Mouse (Mus musculus) midbrain, embryonic 15.5 days (tissue): Measurements from ENCODE around the gene Tle6. TPM values are rescaled to one million over a fixed set of nuclear protein-coding genes. Genes with fewer than 3 reads are reported as not detected.
"Not testable (repeated sequence)": the region's sequence is repeated elsewhere in the genome, so short reads cannot be mapped to it uniquely, and the experiment has no call there.

Source experiments
- ATAC-seq: fragments of 200-750 bp; cut with Nextera tagmentation; replicated peaks from 2 replicates; pipeline ENCODE4 v1.8.0; 2017; ENCODE audit warnings: moderate TSS enrichment
- H3K27ac ChIP-seq: fragments of 300-500 bp; sonication (generic); 2 replicates; pipeline ENCODE4 v1.5.1; 2015; ENCODE audit warnings: mild to moderate bottlenecking, inconsistent platforms
- H3K27me3 ChIP-seq: fragments of 300-500 bp; sonication (generic); replicated peaks from 2 replicates; pipeline ENCODE4 v1.6.1; 2015; ENCODE audit warnings: inconsistent platforms
- H3K36me3 ChIP-seq: fragments of 300-500 bp; sonication (generic); replicated peaks from 2 replicates; pipeline ENCODE4 v1.6.1; 2015; ENCODE audit warnings: inconsistent platforms
- H3K4me1 ChIP-seq: fragments of 300-500 bp; sonication (generic); 2 replicates; pipeline ENCODE4 v1.6.1; 2015; ENCODE audit warnings: inconsistent platforms
- H3K4me2 ChIP-seq: fragments of 300-500 bp; sonication (generic); 2 replicates; pipeline ENCODE4 v1.6.1; 2015; ENCODE audit warnings: inconsistent platforms, mild to moderate bottlenecking, moderate library complexity
- H3K4me3 ChIP-seq: fragments of 300-500 bp; sonication (generic); 2 replicates; pipeline ENCODE4 v1.5.1; 2015; ENCODE audit warnings: mild to moderate bottlenecking, inconsistent platforms
- H3K9ac ChIP-seq: fragments of 300-500 bp; sonication (generic); 2 replicates; pipeline ENCODE4 v1.6.1; 2015; ENCODE audit warnings: mild to moderate bottlenecking, inconsistent platforms
- H3K9me3 ChIP-seq: fragments of 300-500 bp; sonication (generic); 2 replicates; pipeline ENCODE4 v1.6.1; 2016; ENCODE audit warnings: inconsistent platforms
- WGBS: fragments of 180-500 bp; shearing (Covaris S2); methylation state at CpG from one replicate; pipeline ENCODE4 v1.1.7; 2015; ENCODE audit warnings: mixed read lengths; 5-methylcytosine and 5-hydroxymethylcytosine counted together
- polyA plus RNA-seq: library from polyadenylated mRNA; unstranded; fragments of >200 nt; fragmentation: Nextera tagmentation; extraction: Ambion mirVana; gene quantifications from 2 replicates; pipeline ENCODE4 v1.2.1, GENCODE M21; 2015

Gene Tle6
- polyA plus RNA-seq: 6.7 and 8.0 TPM in 2 replicates

DNA sequence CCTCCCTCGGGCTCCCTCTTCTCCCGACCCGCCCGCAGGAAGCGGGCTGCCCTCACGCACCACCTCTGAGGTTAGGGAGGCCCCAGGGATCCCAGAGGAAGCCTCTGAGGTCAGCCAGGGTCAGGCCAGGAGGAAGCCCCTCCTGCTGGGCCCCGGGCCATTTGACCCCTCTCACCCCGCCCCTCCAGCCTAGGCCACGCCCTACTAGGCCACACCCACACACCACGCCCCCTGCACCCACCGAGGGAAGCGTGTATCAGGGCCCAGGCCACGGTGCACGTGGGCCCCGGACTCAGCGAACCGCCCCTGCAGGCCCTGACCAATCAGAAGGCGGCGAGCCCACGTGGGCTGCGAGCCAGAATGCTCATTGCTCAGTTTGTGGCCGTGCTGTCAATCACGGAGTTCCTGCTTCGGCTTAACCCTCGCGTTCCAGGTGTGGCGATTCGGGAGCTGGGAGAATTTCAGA, at the start of gene Tle6:
Tle6 (minus strand) TSS at position 336 of the 466 bp plus-strand sequence.
- H3K4me1 ChIP-seq: peaks cover 63% of the 10 kb centered on the region
- under 1% methylated on average over 28 of the region's 28 CpGs for WGBS
- peaks cover 23% of the 10 kb centered on the region; the same call in 1 of the 2 replicates for H3K27me3 ChIP-seq
- H3K9ac ChIP-seq: no peak within 1 kb of the TSS
- peak within 1 kb of the TSS; percentile 31 for H3K4me3 ChIP-seq
- H3K36me3 ChIP-seq: no peaks in the 10 kb centered on the region
- H3K9me3 ChIP-seq: no peaks in the 10 kb centered on the region
- H3K27ac ChIP-seq: no peak within 1 kb of the TSS
- peak within 1 kb of the TSS; percentile 62 for H3K4me2 ChIP-seq
- peak; percentile 80 for ATAC-seq

DNA sequence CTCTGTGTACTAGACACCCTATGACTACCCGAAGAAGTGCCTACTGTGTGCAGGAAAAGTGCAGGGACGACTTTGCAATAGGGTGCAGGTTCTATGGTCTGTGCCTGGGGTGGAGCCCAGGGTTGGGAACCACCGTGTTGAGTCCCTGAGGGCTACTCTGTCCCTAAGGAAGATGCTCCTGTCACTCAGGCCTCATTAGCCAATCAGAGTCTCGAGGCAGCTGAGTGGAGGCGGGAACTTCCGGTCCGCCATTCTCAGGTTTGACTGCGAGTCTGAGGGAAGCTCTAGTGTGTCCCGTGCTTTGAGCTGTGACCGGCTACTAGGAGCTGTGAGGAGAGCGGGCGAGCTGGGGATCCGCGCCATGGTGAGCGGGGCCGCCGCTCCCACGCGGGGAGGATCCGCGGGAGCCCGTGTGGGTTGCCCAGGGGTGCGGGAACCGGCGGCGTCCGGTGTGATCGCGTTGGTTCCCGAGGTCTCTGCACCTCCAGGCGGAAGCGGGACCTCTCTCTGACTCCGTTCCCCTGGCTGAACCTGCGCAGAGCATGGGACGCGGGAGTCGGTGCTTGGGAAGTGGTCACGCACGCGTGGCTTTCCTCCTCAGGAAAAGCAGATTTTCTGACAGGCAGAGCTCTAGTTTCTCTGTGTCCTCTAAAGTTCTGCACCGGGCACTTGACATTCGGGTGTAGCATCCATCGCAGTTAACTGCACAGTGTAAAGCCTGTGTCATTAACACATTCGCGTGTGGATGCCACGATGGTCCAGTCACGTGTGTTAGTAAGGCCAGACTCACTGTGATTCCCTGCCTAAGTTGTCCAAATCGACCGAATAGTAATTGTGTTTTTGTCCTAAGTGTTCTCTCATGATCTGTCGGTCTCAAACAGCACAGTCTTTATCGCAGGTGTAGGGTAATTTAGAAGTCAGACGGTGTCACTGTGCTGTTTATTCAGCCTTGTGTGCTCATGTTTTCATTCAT, 48.2 kb upstream of the Tle6 start, which contains the start of gene Gm10778:
Gm10778 (plus strand) TSS at position 257 of the 973 bp plus-strand sequence.
- WGBS: 3% methylated on average over 31 of the region's 52 CpGs
- H3K4me3 ChIP-seq: peak within 1 kb of the TSS; percentile 53
- H3K4me1 ChIP-seq, H3K9me3 ChIP-seq, H3K27me3 ChIP-seq, H3K36me3 ChIP-seq: not testable (repeated sequence)
- ATAC-seq: peak; percentile 95
- peak within 1 kb of the TSS; percentile 58; the same call in 1 of the 2 replicates for H3K9ac ChIP-seq
- peak within 1 kb of the TSS; percentile 88 for H3K27ac ChIP-seq
- peak within 1 kb of the TSS; percentile 52 for H3K4me2 ChIP-seq

DNA sequence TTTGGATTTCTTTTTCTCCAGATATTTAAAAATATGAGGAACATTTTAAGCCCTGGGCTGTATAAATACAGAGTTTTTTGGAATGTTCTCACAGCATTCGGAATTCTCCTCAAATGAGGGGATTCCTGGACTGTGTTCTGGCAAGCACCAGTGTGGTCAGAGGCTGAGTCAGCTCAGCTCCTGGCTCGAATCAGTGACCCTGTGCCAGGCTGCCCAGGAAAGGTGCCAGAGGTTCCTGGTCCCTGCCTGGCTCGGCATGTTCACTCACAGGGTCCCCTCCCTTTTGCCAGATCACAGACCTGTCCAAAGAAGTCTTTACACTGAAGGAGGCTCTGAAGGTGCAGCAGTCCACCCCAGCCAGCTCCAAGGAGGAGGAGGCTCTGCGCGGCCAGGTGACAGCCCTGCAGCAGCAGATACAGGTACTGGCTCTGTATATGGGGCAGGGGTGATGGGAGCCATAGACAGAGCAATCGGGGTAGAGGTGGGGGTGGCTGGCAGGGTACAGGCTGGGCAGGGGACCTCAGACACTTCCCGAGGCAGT, 45.2 kb upstream of the Tle6 start:
- H3K9me3 ChIP-seq: no peaks in the 10 kb centered on the region
- no peak overlapping the region for H3K27ac ChIP-seq
- H3K4me1 ChIP-seq: peaks cover 28% of the 10 kb centered on the region
- no peaks in the 10 kb centered on the region for H3K36me3 ChIP-seq
- H3K4me2 ChIP-seq: no peak overlapping the region
- no peak overlapping the region for H3K4me3 ChIP-seq
- WGBS: 78% methylated on average over 7 of the region's 7 CpGs
- H3K9ac ChIP-seq: no peak overlapping the region
- no peak for ATAC-seq
- H3K27me3 ChIP-seq: 0 out of 2 replicates have a peak, but pooled peaks cover 6% of the 10 kb centered on the region

DNA sequence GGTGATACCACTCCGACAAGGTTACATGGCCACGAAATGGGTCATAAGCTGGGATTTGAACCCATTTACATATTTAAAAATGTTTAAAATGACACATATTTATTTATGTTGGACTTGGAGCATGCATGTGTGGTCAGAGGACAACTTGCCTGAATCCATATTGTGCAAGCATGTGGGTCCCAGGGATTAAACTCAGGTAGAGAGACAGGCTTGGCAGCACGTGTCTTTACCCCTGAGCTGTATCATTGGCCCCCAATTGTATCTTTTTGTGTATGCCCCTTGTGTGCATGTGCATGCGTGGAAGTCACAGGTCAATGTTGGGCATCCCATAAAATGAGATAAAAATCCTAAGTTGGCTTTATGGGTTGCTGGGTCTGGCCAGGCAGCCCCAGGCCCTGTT, 44.5 kb upstream of the Tle6 start:
- Histone ChIP-seq H3K4me3 (no peak overlapping the region), H3K4me1 (peaks cover 30% of the 10 kb centered on the region), H3K36me3 (no peaks in the 10 kb centered on the region), H3K27ac (no peak overlapping the region), H3K4me2 (no peak overlapping the region), H3K9ac (no peak overlapping the region), H3K9me3 (no peaks in the 10 kb centered on the region), H3K27me3 (0 out of 2 replicates have a peak, but pooled peaks cover 6% of the 10 kb centered on the region)
- 89% methylated on average over 4 of the region's 4 CpGs for WGBS
- ATAC-seq: no peak

DNA sequence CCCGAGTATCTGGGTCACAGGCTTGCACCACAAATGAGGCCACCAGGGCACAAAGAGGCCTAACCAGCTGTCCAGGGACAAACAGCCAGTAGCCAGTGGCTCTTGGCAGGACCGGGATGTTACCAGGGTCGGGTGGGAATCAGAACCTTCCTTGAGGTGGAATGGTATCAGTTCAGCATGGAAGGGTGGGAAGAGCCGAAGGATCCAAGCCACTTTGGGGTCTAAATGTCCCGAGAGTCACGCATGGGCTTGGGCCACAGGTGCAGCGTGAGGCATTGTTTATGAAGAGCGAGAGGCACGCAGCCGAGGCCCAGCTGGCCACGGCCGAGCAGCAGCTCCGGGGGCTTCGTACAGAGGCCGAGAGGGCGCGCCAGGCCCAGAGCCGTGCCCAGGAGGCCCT, 43.8 kb upstream of the Tle6 start:
- Histone ChIP-seq H3K9ac (no peak overlapping the region), H3K27me3 (0 out of 2 replicates have a peak, but pooled peaks cover 6% of the 10 kb centered on the region), H3K27ac (no peak overlapping the region), H3K36me3 (no peaks in the 10 kb centered on the region), H3K4me2 (no peak overlapping the region; the same call in 1 of the 2 replicates), H3K9me3 (no peaks in the 10 kb centered on the region), H3K4me1 (peaks cover 24% of the 10 kb centered on the region), H3K4me3 (no peak overlapping the region)
- 94% methylated on average over 18 of the region's 18 CpGs for WGBS
- no peak for ATAC-seq

DNA sequence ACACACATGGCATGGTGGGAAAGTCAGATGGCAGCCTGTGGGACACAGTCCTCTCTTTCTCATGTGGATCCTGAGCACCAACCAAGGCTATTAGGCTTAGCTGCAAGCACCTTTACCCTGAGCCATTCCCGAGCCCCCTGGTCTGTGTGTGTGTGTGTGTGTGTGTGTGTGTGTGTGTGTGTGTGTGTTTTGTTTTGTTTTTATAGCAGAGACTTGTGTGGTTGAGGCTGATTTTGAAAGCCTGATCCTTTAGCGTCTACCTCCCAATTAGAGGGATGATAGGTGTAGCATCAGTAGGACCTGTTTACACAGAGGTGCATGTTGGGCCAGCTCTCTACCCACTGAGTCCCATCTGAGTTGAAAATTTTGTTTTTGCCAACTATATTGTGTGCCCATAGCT, 43.3 kb upstream of the Tle6 start:
- peak overlapping the region; percentile 72 for H3K4me3 ChIP-seq
- H3K36me3 ChIP-seq: no peaks in the 10 kb centered on the region
- WGBS: 50% methylated on average over 2 of the region's 2 CpGs
- H3K4me2 ChIP-seq: peak overlapping the region; percentile 84
- peak overlapping the region; percentile 96 for H3K9ac ChIP-seq
- H3K27me3 ChIP-seq: 0 out of 2 replicates have a peak, but pooled peaks cover 6% of the 10 kb centered on the region
- peaks cover 24% of the 10 kb centered on the region for H3K4me1 ChIP-seq
- peak; percentile 35 for ATAC-seq
- H3K27ac ChIP-seq: peak overlapping the region; percentile 96
- H3K9me3 ChIP-seq: no peaks in the 10 kb centered on the region

DNA sequence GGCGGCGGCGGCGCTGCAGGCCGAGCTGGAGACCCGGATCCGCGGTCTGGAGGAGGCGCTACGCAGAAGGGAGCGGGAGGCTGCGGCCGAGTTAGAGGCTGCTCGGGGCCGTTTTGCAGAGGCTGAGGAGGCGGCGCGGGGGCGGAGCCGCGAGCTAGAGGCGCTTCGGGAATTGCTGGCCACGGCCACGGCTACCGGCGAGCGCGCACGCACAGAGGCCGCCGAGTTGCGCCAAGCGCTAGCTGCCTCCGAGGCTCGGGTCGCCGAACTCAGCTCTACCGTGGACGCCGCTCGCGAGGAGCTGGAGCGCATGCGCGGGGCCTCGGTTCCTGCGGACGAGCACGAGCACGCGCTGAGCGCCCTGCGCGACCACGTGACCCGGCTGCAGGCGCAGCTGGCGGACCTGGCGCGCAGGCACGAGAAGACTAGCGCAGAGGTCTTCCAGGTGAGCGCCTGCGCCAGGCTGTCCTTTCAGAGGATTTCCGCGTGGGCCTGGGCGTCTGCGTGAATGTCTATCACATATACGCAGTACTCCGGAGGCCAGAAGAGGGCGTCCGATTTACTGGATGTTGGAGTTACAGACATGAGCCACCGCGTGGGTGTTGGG, 42.7 kb upstream of the Tle6 start:
- Histone ChIP-seq H3K27me3 (0 out of 2 replicates have a peak, but pooled peaks cover 6% of the 10 kb centered on the region), H3K4me2 (peak overlapping the region; percentile 84), H3K36me3 (no peaks in the 10 kb centered on the region), H3K4me1 (peaks cover 24% of the 10 kb centered on the region), H3K9ac (peak overlapping the region; percentile 96), H3K4me3 (peak overlapping the region; percentile 72), H3K9me3 (no peaks in the 10 kb centered on the region), H3K27ac (peak overlapping the region; percentile 96)
- ATAC-seq: peak; percentile 90
- under 1% methylated on average over 75 of the region's 75 CpGs for WGBS

DNA sequence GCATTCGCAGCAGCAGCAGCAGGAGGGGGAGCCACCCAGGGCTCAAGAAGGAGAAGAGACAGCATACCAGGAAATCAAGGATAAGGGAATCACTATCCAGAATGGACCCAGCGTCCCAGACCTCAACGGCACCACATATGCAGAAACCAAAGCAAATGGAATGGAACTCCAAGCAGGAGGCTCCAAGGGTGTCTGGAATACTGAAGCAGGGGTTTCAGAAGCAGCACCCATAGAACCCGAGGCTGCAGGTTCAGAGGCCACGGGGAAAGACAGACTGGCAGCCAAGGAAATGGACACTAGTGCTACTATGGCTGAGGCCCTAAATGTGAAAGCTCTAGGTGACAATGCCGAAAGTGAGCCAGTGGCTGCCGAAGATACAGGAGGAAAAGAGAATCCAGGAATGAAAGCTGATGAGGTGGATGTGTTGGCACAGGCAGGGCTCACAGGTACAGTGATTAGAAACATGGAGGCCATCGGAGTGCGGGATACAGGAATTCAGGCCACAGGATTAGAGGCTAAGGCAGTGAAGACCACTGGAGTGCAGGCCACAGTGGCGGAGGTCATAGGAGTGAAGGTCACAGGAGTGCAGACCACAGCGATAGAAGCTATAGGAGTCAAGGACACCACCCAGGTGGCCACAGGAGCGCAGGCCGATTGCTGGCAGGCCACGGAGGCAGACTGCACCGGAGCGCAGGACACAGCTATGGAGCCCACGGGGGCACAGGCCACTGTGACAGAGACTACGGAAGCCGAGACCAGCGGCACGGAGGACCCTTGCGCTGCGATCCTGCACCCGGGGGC, 42.0 kb upstream of the Tle6 start:
- peak; percentile 19; the same call in 1 of the 2 replicates for ATAC-seq
- WGBS: 21% methylated on average over 24 of the region's 24 CpGs
- H3K4me1 ChIP-seq: peaks cover 24% of the 10 kb centered on the region
- H3K9me3 ChIP-seq: no peaks in the 10 kb centered on the region
- H3K4me2 ChIP-seq: peak overlapping the region; percentile 84
- H3K9ac ChIP-seq: peak overlapping the region; percentile 96
- H3K36me3 ChIP-seq: no peaks in the 10 kb centered on the region
- peak overlapping the region; percentile 96 for H3K27ac ChIP-seq
- 0 out of 2 replicates have a peak, but pooled peaks cover 6% of the 10 kb centered on the region for H3K27me3 ChIP-seq
- peak overlapping the region; percentile 72 for H3K4me3 ChIP-seq

DNA sequence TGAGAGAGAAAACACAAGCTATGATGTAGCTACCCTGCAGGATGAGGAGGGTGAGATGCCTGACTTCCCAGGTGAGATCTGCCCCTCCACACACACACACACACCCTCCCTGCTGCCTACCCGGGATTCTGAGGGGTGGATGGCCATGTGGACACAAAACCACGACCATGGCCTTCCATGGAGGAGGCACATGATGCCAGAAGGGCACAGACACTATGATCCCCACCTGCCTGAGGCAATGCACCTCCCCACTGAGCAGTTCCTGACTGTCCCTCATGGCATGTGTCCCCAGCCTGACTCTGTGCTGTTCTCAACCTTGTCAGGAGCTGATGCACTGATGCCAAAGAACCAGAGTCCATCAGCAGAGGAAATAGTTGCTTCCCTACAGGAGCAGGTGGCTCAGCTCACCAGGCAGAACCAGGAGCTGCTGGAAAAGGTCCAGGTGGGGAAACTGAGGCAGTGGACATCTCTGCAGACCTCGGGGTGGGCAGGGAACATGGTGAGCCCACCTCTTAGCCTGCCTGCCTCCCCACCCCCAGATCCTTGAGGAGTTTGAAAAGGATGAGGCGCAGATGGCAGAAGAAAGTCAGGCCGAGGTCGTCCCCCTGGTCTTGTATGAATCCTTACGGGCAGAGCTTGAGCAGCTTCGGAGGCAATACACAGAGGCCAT, 41.2 kb upstream of the Tle6 start:
- WGBS: 80% methylated on average over 8 of the region's 8 CpGs
- 0 out of 2 replicates have a peak, but pooled peaks cover 6% of the 10 kb centered on the region for H3K27me3 ChIP-seq
- H3K9ac ChIP-seq: peak overlapping the region; percentile 96
- peak overlapping the region; percentile 72; the same call in 1 of the 2 replicates for H3K4me3 ChIP-seq
- ATAC-seq: no peak
- peak overlapping the region; percentile 96; the same call in 1 of the 2 replicates for H3K27ac ChIP-seq
- H3K9me3 ChIP-seq: no peaks in the 10 kb centered on the region
- peaks cover 24% of the 10 kb centered on the region for H3K4me1 ChIP-seq
- H3K4me2 ChIP-seq: peak overlapping the region; percentile 84
- no peaks in the 10 kb centered on the region for H3K36me3 ChIP-seq

DNA sequence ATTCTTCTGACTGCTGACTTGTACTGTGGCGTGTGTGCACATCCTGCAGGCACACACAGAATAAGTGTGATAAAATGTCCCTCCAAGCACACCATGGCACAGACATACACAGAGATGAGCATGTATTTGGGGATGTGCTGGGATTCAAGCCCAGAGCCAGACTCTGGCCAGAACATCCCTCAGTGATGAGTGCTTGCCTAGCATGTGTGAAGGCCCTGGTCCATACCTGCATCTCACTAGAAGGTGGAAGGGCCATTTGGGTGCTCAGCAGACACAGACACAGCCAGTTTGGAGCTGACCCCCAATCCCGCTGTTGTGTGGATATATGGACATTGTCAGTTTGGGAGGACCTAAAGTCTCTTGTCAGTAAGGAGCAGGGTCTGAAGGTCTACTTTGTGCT, 40.7 kb upstream of the Tle6 start:
- H3K4me1 ChIP-seq: peaks cover 24% of the 10 kb centered on the region
- H3K9me3 ChIP-seq: no peaks in the 10 kb centered on the region
- peak overlapping the region; percentile 96; the same call in 1 of the 2 replicates for H3K9ac ChIP-seq
- H3K27me3 ChIP-seq: 0 out of 2 replicates have a peak, but pooled peaks cover 7% of the 10 kb centered on the region
- no peaks in the 10 kb centered on the region for H3K36me3 ChIP-seq
- 90% methylated on average over 2 of the region's 2 CpGs for WGBS
- no peak overlapping the region for H3K27ac ChIP-seq
- no peak overlapping the region for H3K4me3 ChIP-seq
- ATAC-seq: no peak
- peak overlapping the region; percentile 84 for H3K4me2 ChIP-seq

DNA sequence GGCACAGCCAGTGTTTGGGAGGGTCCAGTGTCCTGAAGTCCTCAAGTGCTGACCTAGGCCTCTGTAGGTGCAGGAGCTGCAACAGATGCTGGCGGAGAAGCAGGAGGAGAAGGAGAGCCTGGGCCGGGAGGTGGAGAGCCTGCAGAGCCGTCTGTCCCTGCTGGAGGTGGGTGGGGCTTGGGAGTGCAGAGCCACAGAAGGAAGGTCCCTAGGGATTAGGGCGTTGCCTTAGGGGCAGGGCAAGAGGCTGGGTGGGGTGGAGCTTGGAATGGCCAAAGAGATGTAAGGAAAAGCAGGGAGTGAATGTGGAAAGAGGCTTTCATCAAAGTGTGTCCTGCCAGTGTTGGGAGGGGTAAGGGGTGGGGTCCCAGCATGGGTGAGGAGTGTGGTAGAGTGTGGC, 40.0 kb upstream of the Tle6 start:
- not testable (repeated sequence) for H3K9ac ChIP-seq, H3K4me3 ChIP-seq, H3K27ac ChIP-seq, H3K36me3 ChIP-seq, H3K9me3 ChIP-seq, ATAC-seq, H3K27me3 ChIP-seq
- Histone ChIP-seq H3K4me1 (peaks cover 24% of the 10 kb centered on the region), H3K4me2 (0 out of 2 replicates have a peak overlapping the region, but pooled peaks have one; percentile 1)
- 40% methylated on average over 4 of the region's 4 CpGs for WGBS
